Mouse (Mus musculus): ENCODE results near the gene Ppil4.

- no peak for TF ChIP-seq CTCF (IDR thresholded peaks at IDR 0.05; ENCODE audit: low read depth)
- TF ChIP-seq EP300 (IDR thresholded peaks at IDR 0.05; ENCODE audit: low read depth), result no peak
Observed at GRCm38 (mm10) chr10:7844161-7844560, 51.5 kb downstream of the Ppil4 start.

All from heart, postnatal 0 days (tissue).